Mouse (Mus musculus): Measurements from ENCODE around the gene Tnrc6b.

The Tnrc6b gene

DNA sequence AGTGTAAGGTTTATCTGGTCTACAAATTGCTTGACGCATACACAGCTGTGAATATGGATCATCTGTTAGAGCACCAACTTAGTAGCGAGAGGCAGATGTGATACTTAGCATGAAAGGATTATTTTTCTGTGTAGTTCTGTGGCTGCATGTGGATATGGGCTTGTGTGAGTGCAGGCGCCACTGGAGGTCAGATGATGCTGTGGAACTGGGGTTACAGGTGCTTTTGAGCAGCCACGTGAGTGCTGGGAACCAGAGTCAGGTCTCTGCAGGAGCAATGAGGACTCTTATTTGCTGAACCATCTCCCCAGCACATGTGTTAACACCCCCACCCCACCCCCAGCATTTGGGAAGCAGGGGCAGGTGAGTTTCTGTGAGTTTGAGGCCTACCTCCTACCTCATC, 238.3 kb downstream of the Tnrc6b start:
- DNase-seq (ENCODE audit: inconsistent age in 2 of 2, low spot score in 1 of 2) = no peak

DNA sequence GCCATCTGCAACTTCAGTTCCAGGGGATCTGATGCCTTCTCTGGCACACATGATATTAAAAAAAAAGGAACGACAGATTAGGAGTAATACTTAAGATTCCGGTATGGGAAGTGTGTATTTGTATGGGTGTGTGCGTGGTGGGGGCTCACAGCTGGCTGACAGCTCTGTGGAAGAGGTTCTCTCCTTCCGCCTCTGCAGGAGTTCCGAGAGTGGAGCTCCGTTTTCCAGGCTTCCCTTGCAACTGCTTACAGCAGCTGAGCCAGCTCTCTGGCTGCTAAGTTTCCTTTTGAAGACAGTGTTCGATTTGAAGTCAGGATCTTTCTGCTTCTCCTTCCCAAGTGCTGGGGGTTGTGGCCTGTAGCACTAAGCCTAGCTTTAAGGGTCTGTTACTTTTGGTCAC, 238.9 kb downstream of the Tnrc6b start:
- DNase-seq (ENCODE audit: inconsistent age in 2 of 2, low spot score in 1 of 2) = no peak

DNA sequence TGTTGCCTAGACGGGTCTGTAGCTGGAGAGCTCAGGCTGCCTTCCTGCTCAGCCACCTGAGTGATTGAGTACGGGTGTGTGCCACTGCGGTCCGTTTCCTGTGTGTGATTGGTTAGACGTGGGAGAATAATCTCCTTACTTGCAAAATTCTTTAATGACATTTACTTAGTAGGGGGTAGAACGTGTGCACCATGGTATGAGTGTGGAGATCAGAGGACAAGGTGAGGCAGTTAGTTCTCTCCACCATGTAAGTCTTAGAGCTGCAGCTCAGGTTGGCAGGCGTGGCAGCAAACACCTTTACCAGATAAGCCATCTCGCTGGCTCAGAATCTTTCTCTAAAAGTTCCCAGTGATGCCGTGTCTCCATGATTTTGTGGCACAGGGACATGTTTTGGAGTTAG, 242.9 kb downstream of the Tnrc6b start:
- DNase-seq (ENCODE audit: inconsistent age in 2 of 2, low spot score in 1 of 2) = no peak

DNA sequence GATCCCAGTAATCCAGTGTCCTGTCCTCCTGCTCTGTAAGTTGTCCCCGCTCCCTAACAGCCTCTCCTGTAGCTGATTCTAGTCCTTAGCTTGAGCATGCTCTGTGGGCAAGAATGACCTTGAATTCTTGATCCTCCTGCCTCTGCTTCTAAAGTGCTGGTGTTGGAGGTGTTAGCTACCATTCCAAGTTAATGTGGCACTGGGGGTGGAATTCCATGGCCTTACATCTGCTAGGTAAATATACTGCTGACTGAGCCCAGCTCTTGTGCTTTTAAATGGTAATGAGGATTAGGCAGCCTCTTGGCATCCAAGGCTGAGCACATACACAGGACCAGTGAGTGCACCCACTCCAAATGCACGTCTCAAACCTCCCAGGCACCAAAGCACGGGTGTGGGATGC, 243.7 kb downstream of the Tnrc6b start:
- no peak for DNase-seq (ENCODE audit: inconsistent age in 2 of 2, low spot score in 1 of 2)

DNA sequence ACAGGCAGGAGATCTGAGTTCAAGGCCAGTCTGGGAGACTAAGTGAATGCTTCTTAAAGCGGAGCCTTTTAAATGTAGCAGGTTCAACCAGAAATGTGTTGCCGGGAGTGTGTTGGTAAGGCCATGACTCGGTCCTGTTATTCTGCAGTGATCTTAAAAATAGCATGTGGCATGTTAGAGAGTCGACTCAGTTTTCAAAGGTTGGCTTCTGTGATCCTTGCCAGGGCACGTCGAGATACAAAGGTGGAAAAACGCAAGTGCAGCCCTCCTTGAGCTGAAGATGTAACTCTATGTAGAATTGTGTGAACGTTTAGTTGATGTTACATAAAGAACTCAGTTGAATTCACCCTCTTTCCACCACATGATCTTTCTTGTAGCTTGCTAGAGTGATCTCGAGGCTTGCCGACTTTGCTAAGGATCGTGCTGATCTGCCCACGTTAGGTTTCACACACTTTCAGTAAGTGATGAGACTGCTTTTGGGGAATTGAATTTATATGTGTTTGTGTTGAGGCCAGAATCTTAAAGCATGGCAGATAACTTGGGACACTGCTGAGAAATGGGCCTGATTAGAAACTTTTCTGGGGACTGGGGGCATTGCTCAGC, 244.8 kb downstream of the Tnrc6b start:
- DNase-seq (ENCODE audit: inconsistent age in 2 of 2, low spot score in 1 of 2) = no peak

DNA sequence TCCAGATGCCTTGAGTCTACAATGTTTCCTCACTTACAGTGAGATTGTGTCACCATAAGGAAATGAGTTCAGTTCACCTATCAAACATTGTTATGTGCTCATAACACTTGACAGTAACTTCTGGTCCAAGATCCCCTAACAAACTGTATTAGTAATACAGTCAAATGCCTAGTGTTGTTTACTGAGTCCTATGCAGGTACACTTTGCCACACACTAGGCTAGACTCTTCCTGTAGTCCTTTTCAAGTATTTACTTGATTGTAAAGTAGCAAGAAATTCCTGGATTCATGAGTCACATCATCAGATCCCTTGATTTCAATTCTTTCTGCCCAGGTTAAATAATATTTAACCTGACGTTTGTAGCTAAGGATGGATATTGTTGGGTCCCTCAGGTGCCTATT, 258.3 kb downstream of the Tnrc6b start:
- DNase-seq (ENCODE audit: inconsistent age in 2 of 2, low spot score in 1 of 2) = no peak

DNA sequence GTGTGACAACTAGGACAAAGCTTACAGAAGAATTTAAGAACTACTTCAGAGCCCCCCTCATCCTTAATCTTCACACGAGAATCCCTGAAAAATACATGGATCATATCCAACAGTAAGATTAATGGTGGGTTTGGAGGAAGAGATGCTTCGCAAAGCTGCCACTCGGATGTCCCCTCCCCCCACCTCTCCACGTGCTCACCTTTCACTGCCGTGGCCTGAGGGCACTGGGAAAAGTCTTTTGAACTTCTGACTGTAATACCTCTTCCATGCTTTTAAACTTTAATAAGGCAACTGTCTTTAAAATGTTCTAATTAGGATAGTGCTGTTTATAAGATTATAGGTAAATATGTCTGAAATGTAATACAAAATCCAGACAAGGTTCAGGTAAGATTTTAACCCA, 263.2 kb downstream of the Tnrc6b start:
- no peak for DNase-seq (ENCODE audit: inconsistent age in 2 of 2, low spot score in 1 of 2)

DNA sequence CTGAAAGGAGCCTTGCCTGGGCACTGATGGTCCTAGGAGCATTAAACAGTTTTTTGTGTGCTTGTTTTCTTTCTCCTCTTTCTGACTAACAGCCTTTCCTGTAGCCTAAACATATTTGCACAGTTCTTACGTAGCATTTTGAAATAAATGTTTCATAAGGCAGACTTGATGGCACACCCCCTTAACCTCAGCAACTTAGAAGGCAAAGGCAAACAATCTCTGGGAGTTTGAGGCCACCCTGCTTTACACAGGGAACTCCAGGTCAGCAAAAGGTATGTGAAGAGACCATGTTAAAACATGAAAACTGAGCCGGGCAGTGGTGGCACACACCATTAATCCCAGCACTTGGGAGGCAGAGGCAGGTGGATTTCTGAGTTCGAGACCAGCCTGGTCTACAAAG, 264.6 kb downstream of the Tnrc6b start:
- no peak for DNase-seq (ENCODE audit: inconsistent age in 2 of 2, low spot score in 1 of 2)

DNA sequence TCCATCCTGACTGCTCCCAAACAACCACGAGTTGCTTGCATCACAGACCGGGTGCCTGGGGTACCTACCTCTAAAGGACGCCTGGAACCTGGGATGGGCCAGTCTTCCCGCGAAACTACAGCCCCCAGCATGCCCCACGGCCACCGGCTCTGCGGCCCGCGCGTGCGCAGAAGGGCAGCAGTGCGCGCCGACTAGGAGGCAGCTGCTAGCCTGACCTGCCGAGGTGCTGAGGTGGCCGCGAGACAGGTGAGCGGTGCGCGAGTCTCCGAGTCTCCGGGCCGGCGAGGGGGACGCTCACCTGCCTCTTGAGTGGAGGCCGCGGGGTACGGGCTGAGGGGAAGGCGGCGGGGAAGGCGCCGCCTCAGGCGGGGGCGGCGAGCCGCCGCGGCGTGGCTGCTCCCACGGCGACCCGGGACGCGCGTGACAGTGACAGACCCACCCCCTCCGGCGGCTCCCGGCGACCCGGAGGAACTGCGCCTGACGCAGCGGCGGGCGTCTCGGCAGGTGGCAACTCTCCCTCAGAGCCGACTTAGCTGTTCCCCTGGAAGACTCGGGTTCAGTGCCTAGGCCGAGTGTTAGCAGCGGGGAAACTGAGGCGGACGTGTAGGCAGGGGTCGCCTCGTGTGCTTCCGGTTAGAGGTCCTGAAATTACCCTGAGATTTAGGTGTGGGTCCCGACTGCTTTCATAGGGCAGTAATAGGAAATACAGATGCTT, 266.7 kb downstream of the Tnrc6b start, which contains the start of gene Sgsm3:
Gene Sgsm3, plus strand, starts transcription at position 146 of the 715 bp plus-strand sequence.
- peak; percentile 90 to 94 for DNase-seq (ENCODE audit: inconsistent age in 2 of 2, low spot score in 1 of 2)

DNA sequence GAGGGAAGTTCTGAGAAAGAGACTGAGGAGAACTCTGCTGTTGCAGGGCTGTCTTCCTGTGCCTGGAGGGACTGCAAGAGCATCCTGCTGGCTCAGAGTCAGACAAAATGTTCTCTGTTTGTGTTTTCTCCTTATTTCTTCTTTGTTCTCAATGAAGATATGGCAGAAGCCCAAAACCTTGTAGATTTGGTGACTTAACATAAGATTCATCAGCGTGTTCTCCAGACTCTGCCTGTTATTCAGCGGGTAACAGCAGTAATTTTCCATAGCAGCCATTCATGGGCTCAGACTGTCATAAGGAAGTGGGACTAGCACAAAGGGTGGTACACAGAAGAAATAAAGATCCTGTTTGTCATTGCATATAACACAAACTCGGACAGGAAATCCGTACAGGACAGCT, 268.5 kb downstream of the Tnrc6b start:
- peak in 1 of 2 experiments; percentile 35 for DNase-seq (ENCODE audit: inconsistent age in 2 of 2, low spot score in 1 of 2)

DNA sequence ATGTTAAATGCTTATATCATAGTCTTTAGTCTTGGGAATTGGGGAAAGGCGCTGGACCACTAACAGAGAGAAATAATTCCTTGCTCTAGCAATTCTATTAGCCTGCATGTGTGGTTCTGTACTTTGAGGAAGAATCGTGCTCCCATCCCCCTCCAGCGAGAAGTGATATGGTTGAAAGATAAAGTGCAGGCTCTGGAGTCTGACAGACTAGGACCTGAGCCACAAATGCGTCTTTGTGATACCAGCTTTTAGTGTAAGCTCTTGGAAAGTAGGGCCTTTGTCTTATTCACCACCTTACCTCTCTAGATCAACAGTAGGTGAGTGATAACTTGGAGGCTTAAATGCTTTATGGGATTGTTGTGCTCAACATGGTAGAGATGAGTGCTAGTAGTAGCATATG, 270.1 kb downstream of the Tnrc6b start:
- no peak for DNase-seq (ENCODE audit: inconsistent age in 2 of 2, low spot score in 1 of 2)

DNA sequence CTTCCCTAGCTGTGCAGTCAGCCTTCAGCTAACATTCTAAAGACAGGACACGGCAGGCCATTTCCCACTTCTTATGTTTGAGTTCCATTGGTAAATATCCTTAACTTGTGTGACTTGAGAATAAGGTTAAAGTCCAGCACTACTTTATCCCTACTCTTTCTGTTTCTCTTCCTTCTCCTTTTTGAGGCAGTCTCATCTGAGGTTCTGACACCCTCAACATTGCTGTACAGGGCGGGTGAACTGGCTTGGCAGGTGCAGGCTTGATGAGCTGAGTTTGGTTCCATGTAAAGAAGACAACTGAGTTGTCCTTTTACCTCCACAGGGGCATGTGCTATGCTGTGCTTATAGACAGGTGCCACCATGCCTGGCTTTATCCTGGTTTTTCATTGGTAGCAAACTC, 272.2 kb downstream of the Tnrc6b start:
- DNase-seq (ENCODE audit: inconsistent age in 2 of 2, low spot score in 1 of 2) = no peak

DNA sequence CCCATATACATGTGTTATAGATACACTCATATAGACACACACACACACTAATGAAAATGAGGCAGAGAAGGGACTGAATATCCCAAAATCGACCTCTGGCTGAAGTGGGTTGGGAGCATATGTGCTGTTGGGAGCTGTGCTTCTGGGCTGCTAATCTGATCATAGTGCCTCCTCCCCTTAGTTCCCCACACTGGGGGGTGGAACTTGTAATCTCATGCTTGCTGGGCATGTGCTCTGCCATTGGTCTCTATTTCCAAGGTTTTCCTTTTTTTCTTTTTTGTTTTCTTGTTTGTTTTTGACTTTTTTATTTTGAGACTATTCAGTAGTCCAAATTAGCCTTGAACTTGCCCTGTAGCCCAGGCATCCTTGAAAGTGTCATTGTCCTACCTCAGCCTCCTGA, 277.2 kb downstream of the Tnrc6b start:
- DNase-seq (ENCODE audit: inconsistent age in 2 of 2, low spot score in 1 of 2) = no peak

DNA sequence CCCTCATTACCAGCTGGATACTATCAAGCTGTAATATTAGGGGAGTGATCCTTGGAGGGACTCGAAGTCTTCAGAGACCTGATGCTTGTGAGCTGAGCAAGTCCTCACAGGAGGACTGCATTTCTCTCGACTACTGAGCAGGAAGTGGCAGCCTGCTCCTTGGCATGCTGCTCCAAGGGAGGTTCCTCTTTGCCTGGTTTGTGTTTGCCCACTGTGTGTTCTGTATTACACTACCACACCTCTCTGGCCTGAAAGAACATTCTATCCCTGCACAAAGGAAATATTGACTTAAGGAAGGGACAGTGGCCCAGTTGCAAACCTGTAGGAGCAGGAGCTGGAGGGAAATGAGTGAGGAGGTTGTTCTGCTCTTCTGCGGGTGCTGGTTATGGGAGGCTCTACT, 278.6 kb downstream of the Tnrc6b start:
- DNase-seq (ENCODE audit: inconsistent age in 2 of 2, low spot score in 1 of 2) = no peak

Measured in adrenal gland, adult (tissue).